ENCODE assay signal across 14 mouse cellular contexts in genomic region chr15:96115196-96115595, GRCm38 (mm10).
DNase-seq lines count a peak whose midpoint lies in the region; ATAC-seq and TF ChIP-seq lines count a peak whose summit lies in the region.
"Had no signal": no experiment of that assay in that cellular context is flagged by ENCODE, and none has a peak within 500 bp of the region (broad histone marks: within the 10 kb centered on the region; RNA-seq: fewer than 3 reads in every experiment).

No protein-coding gene starts in this region.

- no peak overlapping the region for H3K9ac ChIP-seq in hindbrain, embryonic 16.5 days (ENCODE audit: low read depth, low read length)
- no peak overlapping the region for H3K9ac ChIP-seq in hindbrain, postnatal 0 days (replicated peaks; ENCODE audit: low read length)
- H3K9ac ChIP-seq in midbrain, embryonic 16.5 days (ENCODE audit: low read depth, low read length), result no peak overlapping the region
- H3K9ac ChIP-seq in midbrain, embryonic 15.5 days, result no peak overlapping the region
- H3K9ac ChIP-seq: kidney, embryonic 15.5 days; liver, embryonic 12.5 days had no signal

- no peak overlapping the region for H3K4me3 ChIP-seq in hindbrain, embryonic 16.5 days (ENCODE audit: low read length)
- no peak overlapping the region for H3K4me3 ChIP-seq in hindbrain, postnatal 0 days (ENCODE audit: low read length)
- H3K4me3 ChIP-seq in midbrain, embryonic 16.5 days (ENCODE audit: low read depth, low read length), result no peak overlapping the region
- no peak overlapping the region for H3K4me3 ChIP-seq in midbrain, embryonic 15.5 days
- peak overlapping the region; percentile 21 for H3K4me3 ChIP-seq in olfactory bulb, adult 2 months (ENCODE audit: insufficient read depth, low read depth, low read length)
- H3K4me3 ChIP-seq: erythroblast, embryonic 14.5 days; kidney, embryonic 15.5 days; liver, embryonic 12.5 days had no signal

- H3K27ac ChIP-seq in hindbrain, embryonic 16.5 days (ENCODE audit: low read depth, low read length), result no peak overlapping the region
- H3K27ac ChIP-seq in hindbrain, postnatal 0 days, result no peak overlapping the region
- H3K27ac ChIP-seq in midbrain, embryonic 16.5 days (ENCODE audit: low read length), result no peak overlapping the region
- no peak overlapping the region for H3K27ac ChIP-seq in midbrain, embryonic 15.5 days
- H3K27ac ChIP-seq in olfactory bulb, adult 2 months (ENCODE audit: insufficient read depth, low read depth, low read length), result no peak overlapping the region
- H3K27ac ChIP-seq: kidney, embryonic 15.5 days; liver, embryonic 12.5 days had no signal

- ATAC-seq in hindbrain, embryonic 16.5 days, result no peak
- ATAC-seq in hindbrain, postnatal 0 days, result no peak
- no peak for ATAC-seq in midbrain, embryonic 16.5 days
- no peak for ATAC-seq in midbrain, embryonic 15.5 days (replicated peaks)
- ATAC-seq: liver, embryonic 12.5 days had no signal

- TF ChIP-seq CTCF in hindbrain, postnatal 0 days (IDR thresholded peaks at IDR 0.05; ENCODE audit: low read depth), result no peak
- TF ChIP-seq CTCF in olfactory bulb, adult 2 months (IDR thresholded peaks at IDR 0.05; ENCODE audit: insufficient read depth, low read depth, low read length), result no peak

- DNase-seq in heart, adult 11 months, result peak; percentile 73
- no peak for DNase-seq in heart, adult 18-20 months
- no peak for DNase-seq in hindbrain, postnatal 0 days (ENCODE audit: low spot score)
- DNase-seq in Muller cell, postnatal 12 days (ENCODE audit: inconsistent ontology term), result no peak
- DNase-seq: adrenal gland, adult 8-10 months; cerebellum, adult 9-10 months; embryo, embryonic 11 days had no signal

- H3K9me3 ChIP-seq in hindbrain, embryonic 16.5 days (ENCODE audit: control insufficient read depth, low read length), result no peaks in the 10 kb centered on the region
- H3K9me3 ChIP-seq in hindbrain, postnatal 0 days (ENCODE audit: low read length), result no peaks in the 10 kb centered on the region
- 0 out of 2 replicates have a peak, but pooled peaks cover 2% of the 10 kb centered on the region for H3K9me3 ChIP-seq in midbrain, embryonic 16.5 days (replicated peaks; ENCODE audit: control insufficient read depth, low read length, poor library complexity, severe bottlenecking)
- no peaks in the 10 kb centered on the region for H3K9me3 ChIP-seq in midbrain, embryonic 15.5 days
- H3K9me3 ChIP-seq: kidney, embryonic 15.5 days; liver, embryonic 12.5 days had no signal

- no peaks in the 10 kb centered on the region for H3K36me3 ChIP-seq in hindbrain, embryonic 16.5 days (ENCODE audit: control insufficient read depth, insufficient read depth, low read length)
- H3K36me3 ChIP-seq in hindbrain, postnatal 0 days (ENCODE audit: insufficient read depth, low read length), result no peaks in the 10 kb centered on the region
- H3K36me3 ChIP-seq in midbrain, embryonic 16.5 days (ENCODE audit: control insufficient read depth, insufficient read depth, low read length), result no peaks in the 10 kb centered on the region
- no peaks in the 10 kb centered on the region for H3K36me3 ChIP-seq in midbrain, embryonic 15.5 days (replicated peaks)
- H3K36me3 ChIP-seq: kidney, embryonic 15.5 days; liver, embryonic 12.5 days had no signal

- H3K4me1 ChIP-seq in hindbrain, embryonic 16.5 days (ENCODE audit: control insufficient read depth, insufficient read depth, low read depth, low read length), result no peaks in the 10 kb centered on the region
- H3K4me1 ChIP-seq in hindbrain, postnatal 0 days (ENCODE audit: insufficient read depth, low read length), result no peaks in the 10 kb centered on the region
- H3K4me1 ChIP-seq in midbrain, embryonic 16.5 days (ENCODE audit: control insufficient read depth, insufficient read depth, low read length), result 0 out of 2 replicates have a peak, but pooled peaks cover 2% of the 10 kb centered on the region
- H3K4me1 ChIP-seq in midbrain, embryonic 15.5 days, result peaks cover 6% of the 10 kb centered on the region; the same call in 1 of the 2 replicates
- peaks cover 8% of the 10 kb centered on the region for H3K4me1 ChIP-seq in olfactory bulb, adult 2 months (ENCODE audit: control insufficient read depth, insufficient read depth, low read length)
- H3K4me1 ChIP-seq: liver, embryonic 12.5 days had no signal

- WGBS in hindbrain, embryonic 16.5 days, result 30% methylated on average over 10 of the region's 10 CpGs
- WGBS in hindbrain, postnatal 0 days, result 31% methylated on average over 10 of the region's 10 CpGs
- 46% methylated on average over 10 of the region's 10 CpGs for WGBS in midbrain, embryonic 16.5 days
- WGBS in midbrain, embryonic 15.5 days, result 55% methylated on average over 10 of the region's 10 CpGs
- 31% methylated on average over 10 of the region's 10 CpGs for WGBS in olfactory bulb, adult 2 months

- 0 out of 2 replicates have a peak overlapping the region, but pooled peaks have one; percentile 13 for H3K4me2 ChIP-seq in hindbrain, embryonic 16.5 days (ENCODE audit: low read length)
- no peak overlapping the region for H3K4me2 ChIP-seq in hindbrain, postnatal 0 days (ENCODE audit: low read depth, low read length)
- H3K4me2 ChIP-seq in midbrain, embryonic 16.5 days (ENCODE audit: low read length), result peak overlapping the region; percentile 31; the same call in 1 of the 2 replicates
- H3K4me2 ChIP-seq in midbrain, embryonic 15.5 days, result no peak overlapping the region
- H3K4me2 ChIP-seq: kidney, embryonic 15.5 days; liver, embryonic 12.5 days had no signal

- no peak for TF ChIP-seq POLR2A in olfactory bulb, adult 2 months (IDR thresholded peaks at IDR 0.05; ENCODE audit: insufficient read depth, low read depth, low read length)

- H3K27me3 ChIP-seq in hindbrain, embryonic 16.5 days (replicated peaks; ENCODE audit: control insufficient read depth, insufficient read depth, low read length), result no peaks in the 10 kb centered on the region
- no peaks in the 10 kb centered on the region for H3K27me3 ChIP-seq in hindbrain, postnatal 0 days (ENCODE audit: insufficient read depth, low read length)
- H3K27me3 ChIP-seq in midbrain, embryonic 16.5 days (ENCODE audit: control insufficient read depth, insufficient read depth, low read depth, low read length), result no peaks in the 10 kb centered on the region
- no peaks in the 10 kb centered on the region for H3K27me3 ChIP-seq in midbrain, embryonic 15.5 days (replicated peaks)

Comparison
In these comparisons a context has a peak if more than half of its experiments do, and no peak if none do; other contexts are left out.
1. H3K4me2 ChIP-seq: peak in hindbrain, embryonic 16.5 days (single experiment) and midbrain, embryonic 16.5 days (single experiment); none in hindbrain, postnatal 0 days (single experiment) and midbrain, embryonic 15.5 days (single experiment).